Mouse (Mus musculus) midbrain, embryonic 13.5 days (tissue): ENCODE measurements around the gene Trnau1ap. TPM values are rescaled to one million over a fixed set of nuclear protein-coding genes. Genes with fewer than 3 reads are reported as not detected.

Experiments used
- ATAC-seq: fragments of 200-750 bp; cut with Nextera tagmentation; 2 replicates; pipeline ENCODE4 v1.8.0; 2017; ENCODE audit warnings: mild to moderate bottlenecking, moderate TSS enrichment, moderate library complexity
- H3K27ac ChIP-seq: fragments of 300-500 bp; sonication (generic); 2 replicates; pipeline ENCODE4 v1.5.1; 2015; ENCODE audit warnings: inconsistent platforms, mild to moderate bottlenecking, moderate library complexity
- H3K27me3 ChIP-seq: fragments of 300-500 bp; sonication (generic); 2 replicates; pipeline ENCODE4 v1.6.1; 2015; ENCODE audit warnings: mild to moderate bottlenecking, inconsistent platforms
- H3K36me3 ChIP-seq: fragments of 300-500 bp; sonication (generic); 2 replicates; pipeline ENCODE4 v1.6.1; 2015; ENCODE audit warnings: mild to moderate bottlenecking, inconsistent platforms
- H3K4me1 ChIP-seq: fragments of 300-500 bp; sonication (generic); replicated peaks from 2 replicates; pipeline ENCODE4 v1.6.1; 2015; ENCODE audit warnings: inconsistent platforms
- H3K4me2 ChIP-seq: fragments of 300-500 bp; sonication (generic); replicated peaks from 2 replicates; pipeline ENCODE4 v1.6.1; 2015; ENCODE audit warnings: moderate library complexity, mild to moderate bottlenecking, inconsistent platforms
- H3K4me3 ChIP-seq: fragments of 300-500 bp; sonication (generic); replicated peaks from 2 replicates; pipeline ENCODE4 v1.5.1; 2015; ENCODE audit warnings: mild to moderate bottlenecking, inconsistent platforms
- H3K9ac ChIP-seq: fragments of 300-500 bp; sonication (generic); replicated peaks from 2 replicates; pipeline ENCODE4 v1.6.1; 2015; ENCODE audit warnings: mild to moderate bottlenecking, inconsistent platforms
- H3K9me3 ChIP-seq: fragments of 300-500 bp; sonication (generic); 2 replicates; pipeline ENCODE4 v1.6.1; 2016; ENCODE audit warnings: mild to moderate bottlenecking, inconsistent platforms
- WGBS: fragments of 180-500 bp; shearing (Covaris S2); methylation state at CpG from one replicate; pipeline ENCODE4 v1.1.7; 2015; 5-methylcytosine and 5-hydroxymethylcytosine counted together
- polyA plus RNA-seq: library from polyadenylated mRNA; unstranded; fragments of >200 nt; fragmentation: Nextera tagmentation; extraction: Ambion mirVana; gene quantifications from 2 replicates; pipeline ENCODE4 v1.2.1, GENCODE M21; 2015

The Trnau1ap gene
- 78.6 and 83.6 TPM in 2 replicates for polyA plus RNA-seq

GRCm38 (mm10) chr4:132329115-132329834 is at the start of gene Trnau1ap:
Trnau1ap (minus strand) TSS chr4:132329538.
- Histone ChIP-seq H3K9ac (peak within 1 kb of the TSS; percentile 84), H3K27me3 (no peaks in the 10 kb centered on the region), H3K9me3 (no peaks in the 10 kb centered on the region), H3K4me2 (peak within 1 kb of the TSS; percentile 69), H3K4me1 (peaks cover 17% of the 10 kb centered on the region), H3K36me3 (peaks cover 42% of the 10 kb centered on the region), H3K4me3 (peak within 1 kb of the TSS; percentile 66), H3K27ac (peak within 1 kb of the TSS; percentile 74)
- WGBS, result under 1% methylated on average over 52 of the region's 52 CpGs
- peak; percentile 98 for ATAC-seq

DNA sequence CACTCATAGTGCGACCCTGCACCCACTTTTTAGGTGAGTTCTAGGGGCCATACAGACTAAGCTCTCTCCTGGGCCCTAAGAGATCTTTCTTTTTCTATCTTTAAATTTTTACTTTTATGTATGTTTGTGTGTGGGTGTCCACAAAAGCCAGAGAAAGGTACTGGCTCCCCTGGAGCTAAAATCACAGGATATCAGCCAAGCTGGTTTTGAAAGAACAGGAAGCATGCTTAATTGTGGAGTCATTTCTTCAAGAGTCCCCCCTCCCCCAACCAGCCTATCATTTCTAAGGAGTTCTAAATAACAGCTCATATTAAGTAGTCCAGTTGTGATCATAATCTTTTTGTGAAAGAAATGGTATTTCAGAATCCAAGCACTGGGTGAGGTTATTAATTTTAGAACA is 44.5 kb upstream of the Trnau1ap start:
- Histone ChIP-seq H3K27me3 (no peaks in the 10 kb centered on the region), H3K36me3 (peaks cover 53% of the 10 kb centered on the region), H3K4me1 (no peaks in the 10 kb centered on the region), H3K4me3 (no peak overlapping the region), H3K9ac (no peak overlapping the region), H3K27ac (no peak overlapping the region), H3K9me3 (no peaks in the 10 kb centered on the region), H3K4me2 (no peak overlapping the region)
- WGBS, result 97% methylated on average over 1 of the region's 1 CpGs
- ATAC-seq, result no peak

DNA sequence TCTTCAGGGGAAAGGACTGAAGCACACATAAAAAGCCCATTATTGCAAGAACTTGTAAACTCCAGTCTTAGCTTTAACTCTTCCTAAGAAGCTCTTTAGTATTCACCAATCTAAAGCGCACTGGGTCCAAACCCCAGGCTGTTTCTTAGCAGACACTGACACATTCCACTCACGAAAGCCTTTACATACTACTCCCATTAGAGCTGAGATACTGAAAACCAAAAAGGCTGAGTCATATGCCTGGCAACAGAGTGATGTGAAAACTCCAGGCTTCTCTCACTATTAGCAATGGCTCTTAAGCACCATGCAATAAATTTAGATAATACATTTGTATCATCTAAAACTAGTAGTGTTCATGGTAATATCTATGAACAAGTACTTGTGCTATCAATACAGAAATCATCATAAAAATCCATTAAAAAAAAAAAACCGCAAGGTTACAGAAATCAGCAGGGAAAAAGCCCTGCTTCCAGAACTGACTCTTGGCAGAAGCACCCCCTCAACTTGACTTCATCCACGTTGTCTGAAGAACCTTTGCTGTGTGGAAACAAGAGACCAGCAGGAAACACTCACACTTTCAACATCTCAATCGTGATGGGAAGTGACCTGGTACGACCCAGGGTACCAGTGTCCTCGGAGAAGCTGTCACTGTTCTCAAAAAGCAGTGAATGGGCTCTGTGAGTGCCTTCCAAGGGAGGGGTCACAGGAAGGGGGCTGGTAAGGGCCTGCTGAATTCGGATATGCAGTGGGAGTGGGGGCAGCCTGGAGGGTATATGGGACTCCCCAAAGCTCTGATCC is 40.8 kb upstream of the Trnau1ap start:
- no peaks in the 10 kb centered on the region for H3K4me1 ChIP-seq

GRCm38 (mm10) chr4:132367480-132368201 is 38.3 kb upstream of the Trnau1ap start:
- H3K4me2 ChIP-seq, result no peak overlapping the region
- no peaks in the 10 kb centered on the region for H3K9me3 ChIP-seq
- no peaks in the 10 kb centered on the region for H3K27me3 ChIP-seq
- 93% methylated on average over 18 of the region's 18 CpGs for WGBS
- H3K4me3 ChIP-seq, result no peak overlapping the region
- H3K27ac ChIP-seq, result no peak overlapping the region
- no peak overlapping the region for H3K9ac ChIP-seq
- no peak for ATAC-seq
- H3K4me1 ChIP-seq, result no peaks in the 10 kb centered on the region
- H3K36me3 ChIP-seq, result peaks cover 79% of the 10 kb centered on the region

More for the DNA sequence above, 40.8 kb upstream of the Trnau1ap start:
- H3K9ac ChIP-seq, result no peak overlapping the region
- no peaks in the 10 kb centered on the region for H3K9me3 ChIP-seq
- WGBS, result 84% methylated on average over 8 of the region's 8 CpGs
- H3K4me3 ChIP-seq, result no peak overlapping the region
- no peak overlapping the region for H3K4me2 ChIP-seq
- no peaks in the 10 kb centered on the region for H3K27me3 ChIP-seq
- ATAC-seq, result no peak
- no peak overlapping the region for H3K27ac ChIP-seq
- peaks cover 64% of the 10 kb centered on the region for H3K36me3 ChIP-seq

DNA sequence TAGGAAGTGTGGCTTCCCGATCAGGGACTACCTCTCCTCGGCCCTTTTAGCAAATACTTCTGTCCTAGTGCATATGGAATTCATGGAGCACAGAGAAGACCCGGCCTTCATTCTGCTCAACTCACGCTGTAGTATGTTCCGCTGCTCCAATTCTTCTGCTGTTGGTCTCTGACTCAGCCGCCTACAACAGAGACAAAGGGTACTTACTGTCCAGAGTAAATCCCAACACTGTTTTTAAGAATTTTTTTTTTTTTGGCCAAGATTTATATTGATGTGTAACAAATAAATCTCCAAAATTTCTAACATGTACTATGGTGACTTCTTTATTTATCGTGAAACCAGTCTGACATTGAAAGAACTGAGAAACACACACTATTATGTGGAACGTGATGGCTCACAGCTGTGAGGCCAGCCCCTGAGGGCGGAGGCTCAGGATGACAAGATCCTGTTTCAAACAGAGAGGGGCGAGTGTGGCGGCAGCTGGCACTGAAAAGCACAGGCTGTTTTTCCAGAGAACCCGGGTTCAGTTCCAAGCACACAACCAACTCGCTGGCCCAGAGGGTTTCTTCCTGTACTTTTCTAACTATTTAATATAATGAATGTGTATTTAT is 36.2 kb upstream of the Trnau1ap start:
- H3K9ac ChIP-seq, result no peak overlapping the region
- 87% methylated on average over 13 of the region's 13 CpGs for WGBS
- no peak overlapping the region for H3K4me2 ChIP-seq
- H3K4me3 ChIP-seq, result no peak overlapping the region
- no peaks in the 10 kb centered on the region for H3K9me3 ChIP-seq
- peaks cover 80% of the 10 kb centered on the region for H3K36me3 ChIP-seq
- H3K27ac ChIP-seq, result no peak overlapping the region
- no peaks in the 10 kb centered on the region for H3K27me3 ChIP-seq
- no peak for ATAC-seq
- no peaks in the 10 kb centered on the region for H3K4me1 ChIP-seq

- H3K27ac ChIP-seq, result no peak overlapping the region
- H3K4me3 ChIP-seq, result no peak overlapping the region
- ATAC-seq, result no peak
- no peaks in the 10 kb centered on the region for H3K4me1 ChIP-seq
- H3K4me2 ChIP-seq, result no peak overlapping the region
- peaks cover 80% of the 10 kb centered on the region for H3K36me3 ChIP-seq
- no peak overlapping the region for H3K9ac ChIP-seq
- WGBS, result 95% methylated on average over 11 of the region's 11 CpGs
- no peaks in the 10 kb centered on the region for H3K27me3 ChIP-seq
- H3K9me3 ChIP-seq, result no peaks in the 10 kb centered on the region
Measured at GRCm38 (mm10) chr4:132363487-132363886, 34.1 kb upstream of the Trnau1ap start.

- peaks cover 65% of the 10 kb centered on the region for H3K36me3 ChIP-seq
Measured at GRCm38 (mm10) chr4:132359510-132359909, 30.2 kb upstream of the Trnau1ap start.

DNA sequence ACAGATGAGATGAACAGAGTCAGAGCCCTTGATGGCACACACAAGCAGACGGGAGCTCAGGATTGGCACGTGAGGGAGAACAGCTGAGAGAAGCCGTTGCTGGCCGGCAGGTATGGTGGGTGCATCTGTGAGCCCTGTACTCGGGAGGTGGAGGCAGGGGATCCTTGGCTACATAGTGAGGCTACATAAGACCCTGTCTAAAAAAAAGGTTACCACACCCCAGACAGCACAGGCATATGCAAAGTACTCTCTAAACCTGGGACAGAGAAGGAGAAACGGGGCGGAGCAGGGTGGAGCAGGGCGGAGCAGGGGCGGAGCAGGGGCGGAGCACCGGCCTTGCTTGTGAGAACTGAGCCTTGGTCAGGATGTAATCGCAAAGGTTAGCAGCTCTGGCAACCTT is 26.8 kb upstream of the Trnau1ap start:
- H3K4me3 ChIP-seq, result no peak overlapping the region
- H3K9me3 ChIP-seq, result no peaks in the 10 kb centered on the region
- H3K36me3 ChIP-seq, result peaks cover 43% of the 10 kb centered on the region
- no peak for ATAC-seq
- 36% methylated on average over 12 of the region's 12 CpGs for WGBS
- H3K4me1 ChIP-seq, result peaks cover 19% of the 10 kb centered on the region
- H3K9ac ChIP-seq, result no peak overlapping the region; the same call in 1 of the 2 replicates
- no peak overlapping the region for H3K4me2 ChIP-seq
- no peaks in the 10 kb centered on the region for H3K27me3 ChIP-seq
- no peak overlapping the region for H3K27ac ChIP-seq

More at GRCm38 (mm10) chr4:132359510-132359909, 30.2 kb upstream of the Trnau1ap start:
- WGBS, result 98% methylated on average over 4 of the region's 4 CpGs
- Histone ChIP-seq H3K27me3 (no peaks in the 10 kb centered on the region), H3K4me3 (no peak overlapping the region), H3K27ac (no peak overlapping the region), H3K4me1 (no peaks in the 10 kb centered on the region), H3K4me2 (no peak overlapping the region), H3K9ac (no peak overlapping the region), H3K9me3 (no peaks in the 10 kb centered on the region)
- no peak for ATAC-seq

DNA sequence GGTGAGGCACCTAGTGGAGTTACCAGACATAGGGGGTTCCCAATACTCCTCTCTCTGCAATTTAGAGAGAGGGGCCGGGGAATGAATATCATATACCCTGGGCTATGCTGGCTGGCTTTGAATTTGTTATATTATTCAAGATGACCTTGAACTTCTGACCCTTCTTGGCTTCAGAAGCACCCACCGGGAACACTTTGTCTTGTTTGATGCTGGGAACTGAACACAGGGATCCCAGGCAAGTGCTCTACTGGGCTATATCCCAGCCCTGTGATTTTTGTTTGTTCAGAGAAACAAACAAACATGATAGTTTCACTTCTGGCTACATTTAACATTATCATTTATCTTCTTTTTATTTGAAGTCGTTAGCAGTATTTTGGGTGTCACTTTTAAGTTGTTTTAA is 26.1 kb upstream of the Trnau1ap start:
- H3K9ac ChIP-seq, result no peak overlapping the region
- H3K4me2 ChIP-seq, result no peak overlapping the region
- WGBS, result 89% methylated on average over 3 of the region's 3 CpGs
- H3K27ac ChIP-seq, result no peak overlapping the region
- H3K9me3 ChIP-seq, result no peaks in the 10 kb centered on the region
- peaks cover 36% of the 10 kb centered on the region for H3K36me3 ChIP-seq
- peaks cover 19% of the 10 kb centered on the region for H3K4me1 ChIP-seq
- no peak for ATAC-seq
- no peak overlapping the region for H3K4me3 ChIP-seq
- H3K27me3 ChIP-seq, result no peaks in the 10 kb centered on the region

- WGBS, result 90% methylated on average over 4 of the region's 4 CpGs
Measured at GRCm38 (mm10) chr4:132354571-132354970, 25.2 kb upstream of the Trnau1ap start.

GRCm38 (mm10) chr4:132353481-132353885 is 24.1 kb upstream of the Trnau1ap start, which contains the start of gene Rcc1:
Rcc1 (minus strand) TSS chr4:132353605.
- H3K4me3 ChIP-seq, result peak within 1 kb of the TSS; percentile 81
- peak within 1 kb of the TSS; percentile 90 for H3K4me2 ChIP-seq
- ATAC-seq, result peak; percentile 94
- H3K9me3 ChIP-seq, result no peaks in the 10 kb centered on the region
- H3K27ac ChIP-seq, result peak within 1 kb of the TSS; percentile 94
- H3K9ac ChIP-seq, result peak within 1 kb of the TSS; percentile 85
- peaks cover 18% of the 10 kb centered on the region for H3K36me3 ChIP-seq
- H3K27me3 ChIP-seq, result no peaks in the 10 kb centered on the region
- peaks cover 19% of the 10 kb centered on the region for H3K4me1 ChIP-seq
- 0% methylated on average over 31 of the region's 31 CpGs for WGBS

More at GRCm38 (mm10) chr4:132354571-132354970, 25.2 kb upstream of the Trnau1ap start:
- ATAC-seq, result no peak
- H3K36me3 ChIP-seq, result peaks cover 28% of the 10 kb centered on the region
- peaks cover 19% of the 10 kb centered on the region for H3K4me1 ChIP-seq
- no peak overlapping the region for H3K9ac ChIP-seq
- no peaks in the 10 kb centered on the region for H3K27me3 ChIP-seq
- no peak overlapping the region for H3K4me3 ChIP-seq
- no peak overlapping the region for H3K27ac ChIP-seq
- no peaks in the 10 kb centered on the region for H3K9me3 ChIP-seq
- no peak overlapping the region for H3K4me2 ChIP-seq
